Mouse (Mus musculus): ENCODE measurements at regions not wholly inside any gene's neighbourhood (a gene's known extent, or its start where the extent isn't known, plus 50 kb on each side); places are given as distances from the start of the nearest gene placed in this dataset.

DNA sequence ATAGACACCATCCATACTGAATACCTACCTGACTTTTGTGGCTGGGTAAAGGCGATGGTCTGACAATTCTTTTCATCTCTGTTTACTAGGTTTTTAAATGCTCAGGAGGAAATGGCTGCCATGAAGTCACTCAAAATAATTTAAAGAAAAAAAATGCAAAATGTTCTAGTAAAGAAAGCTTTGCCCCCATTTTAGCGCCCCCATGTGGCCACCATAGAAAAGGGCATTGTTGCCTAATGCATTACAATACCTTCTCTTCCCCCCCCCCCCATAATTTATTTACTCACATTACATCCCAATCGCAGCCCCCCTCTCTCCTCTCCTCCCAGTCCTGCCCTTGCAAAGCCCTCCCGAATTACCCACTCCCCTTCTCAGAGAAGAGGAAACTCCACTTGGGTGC, 70.3 kb upstream of the Vgll2 start:
- TF ChIP-seq CTCF (IDR thresholded peaks at IDR 0.05; ENCODE audit: borderline replicate concordance, extremely low read depth, insufficient read depth, insufficient read length) (no peak), POLR2A (IDR thresholded peaks at IDR 0.05; ENCODE audit: borderline replicate concordance, extremely low read depth, insufficient read depth, insufficient read length, poor library complexity, severe bottlenecking) (no peak)
